Mouse (Mus musculus): Measurements from ENCODE around the gene Atp11a.

DNA sequence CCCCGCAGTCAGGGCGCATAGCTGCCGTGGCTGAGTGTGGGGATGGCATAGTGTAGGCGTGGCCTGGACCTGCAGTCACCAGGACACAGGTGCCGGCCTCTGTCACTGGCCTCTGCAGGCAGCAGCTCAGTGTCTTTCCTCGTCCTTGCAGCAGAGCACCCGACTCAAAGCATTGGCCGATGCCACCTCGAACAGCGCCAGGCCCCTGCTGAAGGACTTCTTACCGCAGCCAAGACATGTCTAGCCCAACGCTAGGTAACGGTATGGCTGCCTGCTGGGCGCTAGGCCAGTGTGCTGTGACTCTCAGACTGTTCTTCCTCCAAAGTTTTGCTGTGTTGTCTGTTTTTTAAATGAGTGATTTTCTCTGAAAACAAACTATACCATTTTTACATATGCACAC, 106.8 kb downstream of the Atp11a start:
- TF ChIP-seq HCFC1 (IDR thresholded peaks at IDR 0.05; ENCODE audit: borderline replicate concordance, insufficient read depth, low read length) (no peak), ZC3H11A (IDR thresholded peaks at IDR 0.05; ENCODE audit: borderline replicate concordance, low read depth, low read length) (no peak), ZNF384 (IDR thresholded peaks at IDR 0.05; ENCODE audit: low read depth, low read length) (no peak)
